Mouse (Mus musculus) C2C12 (cell line): Measurements from ENCODE around the gene Pdyn. TPM values are rescaled to one million over a fixed set of nuclear protein-coding genes. Genes with fewer than 3 reads are reported as not detected.

Experiments
- H3K27me3 ChIP-seq: one replicate; pipeline ENCODE4 v1.6.1; 2011; ENCODE audit not compliant: control insufficient read depth, insufficient read depth, insufficient read length
- H3K36me3 ChIP-seq: one replicate; pipeline ENCODE4 v1.6.1; 2011; ENCODE audit not compliant: control insufficient read depth, insufficient read depth
- H3K4me3 ChIP-seq: one replicate; pipeline ENCODE4 v1.5.1; 2011; ENCODE audit warnings: mild to moderate bottlenecking, control low read depth; ENCODE audit not compliant: poor library complexity, insufficient read depth, severe bottlenecking
- H3K79me2 ChIP-seq: one replicate; pipeline ENCODE4 v1.6.1; 2011; ENCODE audit not compliant: control insufficient read depth, insufficient read depth
- H3K79me3 ChIP-seq: one replicate; pipeline ENCODE4 v1.6.1; 2011; ENCODE audit warnings: low read depth, control low read depth
- H3ac ChIP-seq: one replicate; pipeline ENCODE3; 2011; ENCODE audit warnings: low read depth; ENCODE audit not compliant: control insufficient read depth, insufficient read length
- CEBPB ChIP-seq: IDR thresholded peaks from one replicate; pipeline ENCODE4 v1.6.1; 2011; ENCODE audit warnings: low read depth, mild to moderate bottlenecking, control low read depth, moderate library complexity
- CTCF ChIP-seq: IDR thresholded peaks from one replicate; pipeline ENCODE4 v1.5.1; 2011; ENCODE audit not compliant: control insufficient read depth, insufficient read depth, insufficient read length
- FOSL1 ChIP-seq: IDR thresholded peaks from one replicate; pipeline ENCODE4 v1.8.0; 2011; ENCODE audit warnings: mild to moderate bottlenecking, low read length; ENCODE audit not compliant: poor library complexity, insufficient read depth, severe bottlenecking
- MAX ChIP-seq: IDR thresholded peaks from one replicate; pipeline ENCODE4 v1.6.1; 2011; ENCODE audit warnings: mild to moderate bottlenecking, control low read depth
- MYOD1 ChIP-seq: IDR thresholded peaks from one replicate; pipeline ENCODE4 v1.6.1; 2011; ENCODE audit warnings: low read depth; ENCODE audit not compliant: control insufficient read depth, insufficient read length
- MYOG ChIP-seq: IDR thresholded peaks from one replicate; pipeline ENCODE4 v1.6.1; 2011; ENCODE audit not compliant: control insufficient read depth, insufficient read length; ENCODE audit errors: extremely low read depth
- USF1 ChIP-seq: IDR thresholded peaks from one replicate; pipeline ENCODE4 v1.6.1; 2011; ENCODE audit warnings: low read depth, mild to moderate bottlenecking, control low read depth, moderate library complexity
- polyA plus RNA-seq: library from polyadenylated mRNA; unstranded; fragments of >200 nt; fragmentation: generic; extraction: Trizol; gene quantifications from one replicate; pipeline ENCODE4 v1.2.1, GENCODE M21; 2012; ENCODE audit warnings: missing spikeins

Pdyn gene
- polyA plus RNA-seq, 1 experiment: not detected

- H3K79me3 ChIP-seq: no peaks in the 10 kb centered on the region
- peaks cover 18% of the 10 kb centered on the region for H3K27me3 ChIP-seq
- TF ChIP-seq MYOD1 (no peak), CEBPB (no peak), USF1 (no peak)
- H3ac ChIP-seq: no peak overlapping the region
- no peaks in the 10 kb centered on the region for H3K79me2 ChIP-seq
- H3K4me3 ChIP-seq: no peak overlapping the region
- H3K36me3 ChIP-seq: no peaks in the 10 kb centered on the region
Observed at GRCm38 (mm10) chr2:129686908-129687307, 12.7 kb downstream of the Pdyn start.

GRCm38 (mm10) chr2:129684014-129684413 is 15.6 kb downstream of the Pdyn start:
- Histone ChIP-seq H3K79me3 (no peaks in the 10 kb centered on the region), H3K27me3 (peaks cover 20% of the 10 kb centered on the region), H3K36me3 (no peaks in the 10 kb centered on the region), H3K79me2 (no peaks in the 10 kb centered on the region), H3K4me3 (no peak overlapping the region), H3ac (no peak overlapping the region)
- TF ChIP-seq MYOD1 (no peak), FOSL1 (no peak)

- no peak overlapping the region for H3ac ChIP-seq
- H3K27me3 ChIP-seq: peaks cover 19% of the 10 kb centered on the region
- H3K4me3 ChIP-seq: no peak overlapping the region
- TF ChIP-seq MYOG (no peak), MAX (no peak)
- no peaks in the 10 kb centered on the region for H3K36me3 ChIP-seq
- H3K79me3 ChIP-seq: no peaks in the 10 kb centered on the region
- H3K79me2 ChIP-seq: no peaks in the 10 kb centered on the region
Observed at GRCm38 (mm10) chr2:129680236-129680635, 19.4 kb downstream of the Pdyn start.

GRCm38 (mm10) chr2:129679066-129679465 is 20.6 kb downstream of the Pdyn start:
- no peak for TF ChIP-seq CEBPB
- no peak for TF ChIP-seq MYOD1
- TF ChIP-seq MYOG: no peak
- no peak for TF ChIP-seq MAX
- Histone ChIP-seq H3K36me3 (no peaks in the 10 kb centered on the region), H3K79me3 (no peaks in the 10 kb centered on the region), H3K79me2 (no peaks in the 10 kb centered on the region), H3ac (no peak overlapping the region), H3K27me3 (peaks cover 19% of the 10 kb centered on the region), H3K4me3 (no peak overlapping the region)

GRCm38 (mm10) chr2:129677664-129678063 is 22.0 kb downstream of the Pdyn start:
- H3K4me3 ChIP-seq: no peak overlapping the region
- no peaks in the 10 kb centered on the region for H3K79me3 ChIP-seq
- TF ChIP-seq CTCF: no peak
- no peak for TF ChIP-seq MYOG
- TF ChIP-seq USF1: no peak
- TF ChIP-seq CEBPB: no peak
- TF ChIP-seq FOSL1: no peak
- no peak for TF ChIP-seq MAX
- no peak for TF ChIP-seq MYOD1
- H3ac ChIP-seq: no peak overlapping the region
- H3K79me2 ChIP-seq: no peaks in the 10 kb centered on the region
- peaks cover 19% of the 10 kb centered on the region for H3K27me3 ChIP-seq
- H3K36me3 ChIP-seq: no peaks in the 10 kb centered on the region

- Histone ChIP-seq H3K27me3 (peaks cover 18% of the 10 kb centered on the region), H3K79me2 (no peaks in the 10 kb centered on the region), H3ac (no peak overlapping the region), H3K79me3 (no peaks in the 10 kb centered on the region), H3K36me3 (no peaks in the 10 kb centered on the region), H3K4me3 (no peak overlapping the region)
- TF ChIP-seq MAX (no peak), MYOG (no peak), CTCF (peak; percentile 83), USF1 (no peak), MYOD1 (no peak), FOSL1 (no peak), CEBPB (no peak)
Observed at GRCm38 (mm10) chr2:129674935-129675634, 24.6 kb downstream of the Pdyn start.
